Mouse (Mus musculus): Measurements from ENCODE around the gene Ppp1r13l. TPM values are rescaled to one million over a fixed set of nuclear protein-coding genes. Genes with fewer than 3 reads are reported as not detected.

The Ppp1r13l gene
- total RNA-seq, 1 experiment: 5.3 TPM

DNA sequence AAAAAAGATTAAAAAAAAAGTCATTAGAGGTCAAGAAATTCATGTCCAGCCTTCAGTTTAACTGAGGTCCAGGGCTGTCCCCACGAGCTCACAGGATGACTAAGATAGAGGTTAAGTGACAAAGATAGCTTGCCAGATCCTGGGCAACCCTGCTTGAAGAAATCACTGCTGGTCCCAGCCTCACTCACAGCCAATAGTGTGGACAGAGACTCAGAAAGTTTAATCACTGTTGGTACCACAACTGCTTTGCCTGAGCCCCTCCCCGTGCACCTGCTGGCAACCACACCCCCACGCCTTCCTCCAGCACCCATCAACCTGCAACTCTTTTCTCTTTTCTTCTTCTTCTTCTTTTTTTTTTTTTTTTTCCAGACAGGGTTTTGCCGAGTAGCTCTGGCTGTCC lies 64.5 kb downstream of the Ppp1r13l start:
- Histone ChIP-seq H3K36me3 (ENCODE audit: control insufficient read depth, insufficient read depth, low read length, poor library complexity, severe bottlenecking) (no peaks in the 10 kb centered on the region; the same call in 1 of the 2 replicates), H3K4me1 (ENCODE audit: control insufficient read depth in 2 of 2, insufficient read depth in 2 of 2, low read length in 2 of 2, poor library complexity in 1 of 2) (peaks cover 12 to 25% of the 10 kb centered on the region in 2 experiments), H3K9ac (ENCODE audit: insufficient read depth, low read depth, low read length, poor library complexity, severe bottlenecking) (no peak overlapping the region), H3K4me3 (ENCODE audit: insufficient read depth in 1 of 2, low read depth in 1 of 2, low read length in 2 of 2, poor library complexity in 1 of 2, severe bottlenecking in 1 of 2) (no peak overlapping the region), H3K9me3 (ENCODE audit: control insufficient read depth, insufficient read depth, low read depth, low read length) (no peaks in the 10 kb centered on the region), H3K27ac (ENCODE audit: insufficient read depth, low read depth, low read length, poor library complexity, severe bottlenecking) (no peak overlapping the region)
- no peak for DNase-seq (ENCODE audit: low read depth, low spot score)
- in situ Hi-C loops (cut with MboI; ENCODE audit: low sequenced_read_pairs in 2 of 2, unreplicated experiment in 2 of 2): no loop called here
- TF ChIP-seq ZNF384 (IDR thresholded peaks at IDR 0.05; ENCODE audit: low read depth, low read length) (no peak), HCFC1 (IDR thresholded peaks at IDR 0.05; ENCODE audit: borderline replicate concordance, insufficient read depth, low read length) (no peak), MAFK (IDR thresholded peaks at IDR 0.05; ENCODE audit: insufficient read depth, low read depth, low read length) (no peak), CHD2 (IDR thresholded peaks at IDR 0.05; ENCODE audit: low read depth, low read length) (no peak), ZC3H11A (IDR thresholded peaks at IDR 0.05; ENCODE audit: borderline replicate concordance, low read depth, low read length) (no peak)

- Histone ChIP-seq H3K27ac (ENCODE audit: insufficient read depth, low read depth, low read length, poor library complexity, severe bottlenecking) (no peak overlapping the region), H3K9me3 (ENCODE audit: control insufficient read depth, insufficient read depth, low read depth, low read length) (no peaks in the 10 kb centered on the region), H3K9ac (ENCODE audit: insufficient read depth, low read depth, low read length, poor library complexity, severe bottlenecking) (peak overlapping the region; percentile 64), H3K36me3 (ENCODE audit: control insufficient read depth, insufficient read depth, low read length, poor library complexity, severe bottlenecking) (peaks cover 8% of the 10 kb centered on the region), H3K4me1 (ENCODE audit: control insufficient read depth in 2 of 2, insufficient read depth in 2 of 2, low read length in 2 of 2, poor library complexity in 1 of 2) (peaks cover 15 to 28% of the 10 kb centered on the region in 2 experiments), H3K4me3 (ENCODE audit: insufficient read depth in 1 of 2, low read depth in 1 of 2, low read length in 2 of 2, poor library complexity in 1 of 2, severe bottlenecking in 1 of 2) (peak overlapping the region; percentile 33 to 59; a peak in 3 of 4 replicates)
- in situ Hi-C loops (cut with MboI; ENCODE audit: low sequenced_read_pairs in 2 of 2, unreplicated experiment in 2 of 2): no loop called here
- TF ChIP-seq CHD2 (IDR thresholded peaks at IDR 0.05; ENCODE audit: low read depth, low read length): no peak
- TF ChIP-seq ZC3H11A (IDR thresholded peaks at IDR 0.05; ENCODE audit: borderline replicate concordance, low read depth, low read length): no peak
- peak; percentile 86 for TF ChIP-seq HCFC1 (IDR thresholded peaks at IDR 0.05; ENCODE audit: borderline replicate concordance, insufficient read depth, low read length)
- TF ChIP-seq MAFK (IDR thresholded peaks at IDR 0.05; ENCODE audit: insufficient read depth, low read depth, low read length): no peak
- no peak for TF ChIP-seq ZNF384 (IDR thresholded peaks at IDR 0.05; ENCODE audit: low read depth, low read length)
- no peak for DNase-seq (ENCODE audit: low read depth, low spot score)
Measured at GRCm38 (mm10) chr7:19426349-19426748, 66.8 kb downstream of the Ppp1r13l start.

DNA sequence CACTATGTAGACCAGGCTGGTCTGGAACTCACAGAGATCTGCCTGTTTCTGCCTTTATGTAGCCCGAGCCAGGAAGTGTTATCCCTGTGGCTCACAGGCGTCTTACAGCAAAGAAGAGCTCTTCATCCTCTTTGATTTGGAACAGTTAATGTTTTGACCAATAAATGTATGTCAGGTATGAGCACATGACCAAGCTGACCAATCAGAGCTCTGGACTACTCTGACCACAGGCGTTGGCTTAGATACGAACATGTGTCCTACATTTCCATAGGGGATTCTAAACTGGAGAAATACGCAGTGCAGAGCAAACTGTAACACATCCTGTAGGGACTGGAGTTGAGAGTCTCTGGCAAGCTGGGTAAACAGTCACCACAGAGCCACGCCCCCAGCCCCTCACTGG lies 67.3 kb downstream of the Ppp1r13l start:
- no peaks in the 10 kb centered on the region for H3K9me3 ChIP-seq (ENCODE audit: control insufficient read depth, insufficient read depth, low read depth, low read length)
- H3K36me3 ChIP-seq (ENCODE audit: control insufficient read depth, insufficient read depth, low read length, poor library complexity, severe bottlenecking): peaks cover 12% of the 10 kb centered on the region
- H3K4me1 ChIP-seq (ENCODE audit: control insufficient read depth in 2 of 2, insufficient read depth in 2 of 2, low read length in 2 of 2, poor library complexity in 1 of 2): peaks cover 15 to 28% of the 10 kb centered on the region in 2 experiments
- in situ Hi-C loops (cut with MboI; ENCODE audit: low sequenced_read_pairs in 2 of 2, unreplicated experiment in 2 of 2): no loop called here
- no peak overlapping the region for H3K4me3 ChIP-seq (ENCODE audit: insufficient read depth in 1 of 2, low read depth in 1 of 2, low read length in 2 of 2, poor library complexity in 1 of 2, severe bottlenecking in 1 of 2)
- no peak overlapping the region for H3K27ac ChIP-seq (ENCODE audit: insufficient read depth, low read depth, low read length, poor library complexity, severe bottlenecking)
- DNase-seq (ENCODE audit: low read depth, low spot score): no peak
- no peak overlapping the region for H3K9ac ChIP-seq (ENCODE audit: insufficient read depth, low read depth, low read length, poor library complexity, severe bottlenecking)
- TF ChIP-seq ZC3H11A (IDR thresholded peaks at IDR 0.05; ENCODE audit: borderline replicate concordance, low read depth, low read length): no peak
- no peak for TF ChIP-seq ZNF384 (IDR thresholded peaks at IDR 0.05; ENCODE audit: low read depth, low read length)
- TF ChIP-seq CHD2 (IDR thresholded peaks at IDR 0.05; ENCODE audit: low read depth, low read length): no peak
- TF ChIP-seq MAFK (IDR thresholded peaks at IDR 0.05; ENCODE audit: insufficient read depth, low read depth, low read length): no peak
- TF ChIP-seq HCFC1 (IDR thresholded peaks at IDR 0.05; ENCODE audit: borderline replicate concordance, insufficient read depth, low read length): no peak

Other genes starting within 250 kb of the Ppp1r13l start
- 1.2 and 1.9 TPM in 2 replicates for gene Gm4969, start 241.4 kb upstream of the Ppp1r13l start, total RNA-seq (2012; rRNA removed)
- gene Fbxo46, start 239.9 kb upstream of the Ppp1r13l start, total RNA-seq (2012; rRNA removed): 19.5 and 27.1 TPM in 2 replicates
- gene Qpctl, start 210.5 kb upstream of the Ppp1r13l start, total RNA-seq (2012; rRNA removed): 8.1 and 11.7 TPM in 2 replicates
- 355 and 382 TPM in 2 replicates for gene Snrpd2, start 210.0 kb upstream of the Ppp1r13l start, total RNA-seq (2012; rRNA removed)
- 1.5 and 3.6 TPM in 2 replicates for gene Gipr, start 193.6 kb upstream of the Ppp1r13l start, total RNA-seq (2012; rRNA removed)
- 29.5 and 29.8 TPM in 2 replicates for gene Eml2, start 183.3 kb upstream of the Ppp1r13l start, total RNA-seq (2012; rRNA removed)
- gene Gpr4, start 147.2 kb upstream of the Ppp1r13l start, total RNA-seq (2012; rRNA removed): 3.8 TPM in 2 replicates
- gene Opa3, start 131.4 kb upstream of the Ppp1r13l start, total RNA-seq (2012; rRNA removed): 12.6 and 15.8 TPM in 2 replicates
- 92.5 and 108 TPM in 2 replicates for gene Vasp, start 87.9 kb upstream of the Ppp1r13l start, total RNA-seq (2012; rRNA removed)
- gene Ppm1n, start 79.7 kb upstream of the Ppp1r13l start, total RNA-seq (2012; rRNA removed): 2.9 and 9.7 TPM in 2 replicates
- 9.9 and 10.8 TPM in 2 replicates for gene Rtn2, start 77.1 kb upstream of the Ppp1r13l start, total RNA-seq (2012; rRNA removed)
- 5.8 and 6.3 TPM in 2 replicates for gene Fosb, start 49.7 kb upstream of the Ppp1r13l start, total RNA-seq (2012; rRNA removed)
- gene Ercc1, start 15.0 kb upstream of the Ppp1r13l start, total RNA-seq (2012; rRNA removed): 48.0 and 53.2 TPM in 2 replicates
- gene Cd3eap, start 266 bp upstream of the Ppp1r13l start, total RNA-seq (2012; rRNA removed): 18.3 and 26.7 TPM in 2 replicates
- 38.8 and 62.6 TPM in 2 replicates for gene Ercc2, start 22.3 kb downstream of the Ppp1r13l start, total RNA-seq (2012; rRNA removed)
- 10.1 and 19.5 TPM in 2 replicates for gene Klc3, start 44.4 kb downstream of the Ppp1r13l start, total RNA-seq (2012; rRNA removed)
- 0.85 and 1.1 TPM in 2 replicates for gene Ckm, start 45.0 kb downstream of the Ppp1r13l start, total RNA-seq (2012; rRNA removed)
- 9.9 and 10.3 TPM in 2 replicates for gene Mark4, start 99.1 kb downstream of the Ppp1r13l start, total RNA-seq (2012; rRNA removed)
- 0.85 and 2.2 TPM in 2 replicates for gene Exoc3l2, start 103.6 kb downstream of the Ppp1r13l start, total RNA-seq (2012; rRNA removed)
- gene Bloc1s3, start 148.6 kb downstream of the Ppp1r13l start, total RNA-seq (2012; rRNA removed): 3.1 and 3.4 TPM in 2 replicates
- 33.2 and 56.7 TPM in 2 replicates for gene Trappc6a, start 148.6 kb downstream of the Ppp1r13l start, total RNA-seq (2012; rRNA removed)
- 0.54 and 0.79 TPM in 2 replicates for gene Nkpd1, start 158.1 kb downstream of the Ppp1r13l start, total RNA-seq (2012; rRNA removed)
- 25.3 and 37.7 TPM in 2 replicates for gene Ppp1r37, start 203.3 kb downstream of the Ppp1r13l start, total RNA-seq (2012; rRNA removed)
- gene Zfp296, start 217.5 kb downstream of the Ppp1r13l start, total RNA-seq (2012; rRNA removed): 32.2 and 35.3 TPM in 2 replicates
- gene Gemin7, start 217.8 kb downstream of the Ppp1r13l start, total RNA-seq (2012; rRNA removed): 42.1 and 54.2 TPM in 2 replicates
- 52.7 and 83.4 TPM in 2 replicates for gene Clasrp, start 244.7 kb downstream of the Ppp1r13l start, total RNA-seq (2012; rRNA removed)